Mouse (Mus musculus) thymus, postnatal 36 days (tissue): ENCODE results near the gene Cox19.
"Not testable (repeated sequence)": the region's sequence is repeated elsewhere in the genome, so short reads cannot be mapped to it uniquely, and the experiment has no call there.

Experiments
- DNase-seq, 2 experiments: peaks; one replicate each; pipeline ENCODE4 v3.0.0; 2022; ENCODE audit warnings: mixed read lengths in 2 of 2

Cox19 gene

DNA sequence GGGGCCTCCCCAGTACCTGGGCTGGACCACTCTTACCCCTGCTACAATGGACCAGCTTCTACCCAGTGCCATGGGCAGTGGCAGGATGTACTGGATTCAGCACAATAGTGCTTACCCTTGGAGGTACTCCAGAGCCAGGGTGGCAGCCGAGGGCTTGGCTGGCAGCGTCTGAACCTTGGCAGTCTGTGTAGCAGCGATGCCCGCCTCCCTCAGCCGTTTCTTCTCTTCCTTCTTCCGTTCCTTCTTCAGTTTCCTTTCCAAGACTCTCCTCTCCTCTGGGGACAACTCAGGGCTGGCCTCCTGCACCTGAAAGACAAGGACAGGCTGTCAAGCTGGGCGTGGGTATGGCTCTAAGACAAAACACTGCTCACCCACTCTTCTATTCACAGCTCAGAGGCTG is 12.6 kb upstream of the Cox19 start:
- no peak for DNase-seq

DNA sequence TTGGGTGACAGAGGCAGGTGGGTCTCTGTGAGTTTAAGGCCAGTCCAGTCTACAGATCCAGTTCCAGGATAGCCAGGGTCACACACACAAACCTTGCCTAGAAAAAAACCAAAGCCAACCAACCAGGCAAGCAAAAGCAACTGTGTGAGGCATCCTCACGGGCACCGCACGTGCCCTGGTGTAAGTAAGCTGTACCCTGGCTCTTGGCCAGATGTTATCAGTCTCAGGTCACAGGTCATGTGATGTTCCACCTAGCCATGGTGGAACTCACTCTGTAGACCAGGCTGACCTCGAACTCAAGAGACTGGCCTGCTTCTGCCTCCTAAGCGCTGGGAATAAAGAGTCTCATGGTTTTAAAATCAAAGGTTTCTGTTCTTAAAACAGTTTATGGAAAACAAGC is 8.0 kb upstream of the Cox19 start:
- no peak for DNase-seq

DNA sequence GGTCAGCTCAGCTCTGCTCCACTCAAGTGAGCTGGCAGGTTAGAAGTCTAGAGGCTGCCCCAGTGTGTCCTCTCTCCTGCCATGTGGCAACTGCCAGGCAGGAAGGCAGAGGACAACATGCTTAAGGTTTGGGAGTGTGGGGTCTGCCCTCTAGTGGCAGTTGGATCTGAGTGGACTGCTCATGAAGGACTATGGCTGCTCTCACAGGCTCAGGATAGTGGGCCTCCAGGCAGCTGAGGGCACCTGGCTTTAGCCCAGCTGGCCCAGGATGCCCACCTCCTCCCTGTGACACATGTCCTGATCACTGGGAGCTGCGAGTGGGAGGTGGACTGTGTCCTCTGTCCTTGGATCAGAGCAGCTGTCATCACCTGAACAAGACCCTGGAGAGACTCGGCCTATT is 7.4 kb upstream of the Cox19 start:
- DNase-seq, result peak; percentile 44 to 46

DNA sequence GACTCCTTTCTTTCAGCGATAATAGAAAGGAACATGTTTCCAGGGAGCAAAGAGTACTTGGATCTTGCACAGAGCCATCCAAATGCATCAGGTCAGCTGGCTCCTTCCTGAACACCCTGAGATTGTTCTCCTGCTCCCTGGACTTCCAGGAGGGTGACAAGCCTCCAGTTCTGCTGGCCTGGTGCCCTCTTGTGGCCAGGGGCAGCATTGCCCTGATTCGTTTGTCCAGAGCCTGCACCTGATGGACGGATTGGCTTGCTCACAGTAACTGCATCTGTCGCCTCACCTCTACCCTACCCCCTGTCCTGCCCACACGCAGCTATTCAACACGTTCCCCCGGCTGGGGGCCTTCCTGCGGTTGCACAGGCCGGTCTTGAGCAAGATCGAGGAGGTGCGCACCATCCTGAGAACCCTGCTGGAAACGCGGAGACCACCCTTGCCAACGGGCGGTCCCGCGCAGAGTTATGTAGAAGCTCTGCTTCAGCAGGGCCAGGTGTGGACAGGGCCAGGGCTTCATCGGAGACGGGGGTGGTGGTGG is 4.1 kb upstream of the Cox19 start:
- peak; percentile 64 to 72 for DNase-seq

DNA sequence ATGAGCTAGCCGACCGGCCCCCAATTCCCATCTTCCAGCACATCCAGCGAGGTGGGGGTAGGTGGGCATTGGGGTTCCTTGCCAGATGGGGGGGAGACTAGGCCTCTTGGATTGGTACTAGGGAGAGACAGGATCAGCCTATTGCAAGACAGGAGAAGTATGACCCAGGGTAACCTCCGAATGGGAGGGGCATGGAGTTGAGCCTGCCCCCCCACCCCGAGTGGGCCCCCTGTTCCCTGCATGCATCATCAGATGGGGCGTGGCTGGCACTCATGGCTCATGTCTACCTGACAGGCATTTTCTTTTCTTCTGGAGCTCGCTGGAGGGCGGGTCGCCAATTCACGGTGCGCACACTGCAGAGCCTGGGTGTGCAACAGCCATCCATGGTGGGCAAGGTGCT is 2.7 kb upstream of the Cox19 start:
- peak in 1 of 2 experiments; percentile 24 for DNase-seq

DNA sequence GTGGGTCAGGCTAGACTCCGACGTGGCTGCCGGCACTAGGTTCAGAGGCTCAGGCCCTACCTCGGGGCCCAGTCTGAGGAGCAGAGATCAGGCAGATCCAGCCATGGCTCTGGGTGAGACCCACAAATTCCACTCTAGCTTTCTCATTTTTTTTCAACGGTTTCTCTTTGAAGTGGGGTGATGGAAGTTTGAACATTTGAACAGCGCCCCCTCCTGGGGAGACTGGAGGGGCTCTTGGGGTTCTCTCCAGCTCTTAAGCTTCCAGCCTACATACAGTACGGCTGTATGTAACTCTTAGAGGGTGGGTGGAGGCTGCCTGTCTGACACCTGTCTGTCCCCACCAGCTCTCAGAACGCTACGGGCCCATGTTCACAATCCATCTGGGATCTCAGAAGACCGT is 2.3 kb upstream of the Cox19 start:
- DNase-seq, result peak; percentile 52

DNA sequence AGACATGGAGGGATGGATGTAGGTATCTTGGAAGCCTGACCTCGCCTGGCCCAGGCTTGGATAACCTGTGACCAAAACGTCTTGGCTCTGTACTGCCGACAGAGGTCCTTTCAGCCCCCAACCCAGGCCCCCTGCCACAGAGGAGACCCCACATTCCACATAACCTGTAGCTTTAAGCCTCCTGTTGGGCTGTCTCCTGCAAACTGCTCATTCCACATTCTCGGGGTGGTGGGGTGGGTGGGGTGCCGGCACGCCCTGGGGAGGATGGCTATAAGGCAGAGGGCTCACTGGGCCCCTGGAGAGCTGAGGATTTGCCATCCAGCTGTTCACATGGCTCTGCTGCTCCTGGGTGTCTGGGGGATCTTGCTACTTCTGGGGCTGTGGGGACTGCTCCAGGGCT is 1.1 kb upstream of the Cox19 start, which contains the start of gene Cyp2w1:
Gene Cyp2w1 (plus strand): TSS at position 301 of the 400 bp plus-strand sequence.
- no peak for DNase-seq

DNA sequence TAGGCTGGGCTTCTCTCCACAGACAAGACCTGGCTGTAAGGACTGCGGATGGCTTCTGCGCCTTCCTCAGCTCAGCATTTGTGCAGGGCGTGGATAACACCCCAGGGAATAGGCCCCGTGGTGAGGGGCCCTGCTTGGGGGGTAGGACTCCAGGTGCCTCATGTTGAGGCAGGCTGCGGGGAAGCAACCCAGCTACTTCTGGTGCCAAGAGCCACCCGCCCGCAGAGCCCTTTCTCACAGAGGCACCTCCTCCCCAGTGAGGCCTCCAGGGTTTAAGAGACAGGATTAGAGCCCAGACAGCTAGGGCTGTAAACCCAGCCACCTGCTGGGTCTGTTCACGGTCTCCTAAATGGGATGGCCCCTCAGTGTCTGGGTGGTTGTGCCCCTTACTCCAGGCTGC is 410 bp upstream of the Cox19 start:
- no peak for DNase-seq

DNA sequence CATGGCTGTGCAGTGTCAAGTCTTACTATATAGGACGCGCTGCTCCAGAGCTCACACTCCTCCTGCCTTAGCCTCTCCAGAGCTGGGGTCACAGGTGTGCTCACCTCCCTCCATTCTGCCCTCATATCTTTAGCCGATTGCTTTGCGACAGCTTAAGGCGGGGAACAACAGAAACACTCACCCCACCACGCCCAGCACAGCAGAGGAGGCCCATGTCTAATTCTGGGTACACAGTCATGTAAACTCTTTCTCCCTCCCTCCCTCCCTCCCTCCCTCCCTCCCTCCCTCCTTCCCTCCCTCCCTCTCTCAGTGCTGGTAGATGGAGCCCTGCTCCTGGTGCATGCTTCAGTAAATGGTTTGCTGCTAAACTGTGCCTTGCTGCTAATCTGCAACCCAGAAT is 1.5 kb downstream of the Cox19 start:
- DNase-seq, result no peak

DNA sequence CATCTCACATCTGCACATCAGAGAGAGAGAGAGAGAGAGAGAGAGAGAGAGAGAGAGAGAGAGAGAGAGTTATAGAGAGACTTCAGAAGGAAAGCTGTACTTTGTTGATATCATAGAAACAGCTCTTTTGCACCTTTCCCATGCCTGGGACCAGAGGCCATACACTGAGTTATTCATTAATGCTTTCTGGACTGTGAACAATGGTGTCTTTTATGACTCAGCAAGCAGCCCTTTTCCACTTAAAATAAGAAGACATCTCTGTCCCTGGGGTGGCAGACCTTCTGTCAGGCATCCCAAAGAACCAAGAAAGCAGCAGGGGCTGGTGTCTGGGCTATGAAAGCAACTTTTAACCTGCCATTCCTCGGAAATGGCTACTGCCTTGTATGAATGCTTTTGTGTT is 4.0 kb downstream of the Cox19 start:
- DNase-seq, result no peak

DNA sequence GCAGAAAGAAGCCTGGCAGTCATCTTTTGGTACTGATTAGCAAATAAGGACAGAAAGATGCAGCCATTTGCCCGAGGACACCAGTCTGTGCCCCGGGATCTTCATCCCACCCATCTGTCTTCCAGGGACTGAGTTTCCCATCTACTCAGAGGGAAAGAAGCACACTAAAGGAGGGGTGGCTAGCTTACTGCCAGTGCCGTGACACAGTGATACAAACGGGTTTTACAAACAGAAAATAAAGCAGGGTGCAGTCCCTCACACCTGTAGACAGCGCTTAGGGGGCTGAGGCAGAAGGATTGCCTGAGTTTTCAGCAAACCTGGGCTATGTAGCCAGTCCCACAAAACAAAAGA is 5.9 kb downstream of the Cox19 start:
- DNase-seq, result no peak

DNA sequence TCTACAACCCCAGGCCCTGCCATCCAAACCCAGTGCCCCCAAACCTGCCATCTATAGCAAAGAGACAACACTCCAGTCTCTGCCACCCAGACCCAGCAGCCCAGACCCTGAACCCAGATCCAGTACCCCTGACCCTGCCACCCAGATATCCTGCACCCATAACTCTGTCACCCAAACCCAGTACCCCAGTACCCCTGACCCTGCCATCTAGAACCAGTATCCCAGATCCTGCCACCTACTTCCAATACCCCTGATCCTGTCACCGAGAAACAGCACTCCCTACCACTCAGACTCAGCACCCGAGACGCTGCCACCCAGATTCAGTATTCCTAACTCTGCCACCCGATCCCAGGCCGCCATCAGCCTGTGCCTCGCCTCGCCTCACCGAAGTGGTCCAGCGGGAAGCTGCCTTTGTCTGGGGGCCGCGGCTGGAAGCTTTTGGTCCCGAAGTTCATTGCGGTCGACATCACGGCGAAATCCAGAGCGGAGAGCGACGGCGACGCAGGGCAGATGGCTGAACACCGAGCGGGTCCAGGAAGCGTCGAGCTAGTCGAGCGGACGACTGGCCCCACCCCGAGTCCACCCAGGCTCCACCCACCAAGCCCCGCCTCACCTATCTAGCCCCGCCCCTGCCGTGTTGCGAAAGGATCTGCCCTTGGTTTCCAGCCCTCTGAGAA is 6.4 kb downstream of the Cox19 start:
- DNase-seq, result peak; percentile 91 to 95

DNA sequence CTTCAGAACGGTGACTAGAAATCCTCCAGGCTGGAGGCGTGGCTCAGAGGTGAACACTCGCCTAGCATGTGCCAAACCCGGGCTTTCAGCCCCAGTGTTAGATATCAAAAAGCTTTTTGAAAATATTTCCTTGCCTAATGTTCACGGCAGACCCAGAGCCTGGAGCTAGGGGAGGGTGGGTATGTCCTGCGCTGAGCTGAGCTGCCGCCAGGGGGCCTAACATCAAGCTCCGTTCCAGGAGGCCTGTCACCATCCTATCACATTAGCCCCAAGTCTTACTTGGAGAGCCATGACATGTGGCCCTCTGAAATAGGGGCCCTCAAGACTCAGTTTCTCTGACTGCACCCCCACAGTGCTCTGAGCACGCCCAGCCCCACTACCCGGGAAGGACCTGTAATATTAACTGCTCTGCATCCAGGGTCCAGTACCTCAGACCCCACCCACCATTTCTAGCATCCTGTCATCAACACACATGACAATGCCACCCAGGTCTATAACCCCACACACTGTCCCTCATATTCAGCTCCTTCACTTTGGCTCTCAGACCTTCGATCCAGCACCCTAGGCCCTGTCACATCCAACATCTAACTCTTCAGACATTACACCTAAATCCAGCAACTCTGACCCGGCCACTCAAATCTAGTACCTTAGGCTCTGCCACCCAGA is 7.1 kb downstream of the Cox19 start:
- peak; percentile 75 to 76 for DNase-seq

DNA sequence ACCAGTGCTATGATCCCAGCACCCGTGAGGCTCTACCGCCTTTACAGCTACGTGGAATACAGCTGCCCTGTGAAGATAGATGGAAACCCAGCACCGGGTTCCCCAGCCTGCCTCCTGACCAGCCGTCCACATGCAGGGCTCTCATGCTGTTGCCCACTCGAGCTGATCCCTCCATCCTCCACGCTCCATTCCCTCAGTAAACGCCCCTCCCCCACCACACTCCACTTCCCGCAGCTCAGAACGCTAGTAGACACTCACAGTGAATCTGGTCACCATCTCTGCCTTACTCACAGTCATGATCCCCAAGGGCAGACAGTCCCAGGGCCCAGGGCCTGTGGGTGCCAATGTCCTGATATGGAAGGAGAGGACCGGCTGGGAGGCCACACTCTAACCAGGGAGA is 12.3 kb downstream of the Cox19 start:
- no peak for DNase-seq

DNA sequence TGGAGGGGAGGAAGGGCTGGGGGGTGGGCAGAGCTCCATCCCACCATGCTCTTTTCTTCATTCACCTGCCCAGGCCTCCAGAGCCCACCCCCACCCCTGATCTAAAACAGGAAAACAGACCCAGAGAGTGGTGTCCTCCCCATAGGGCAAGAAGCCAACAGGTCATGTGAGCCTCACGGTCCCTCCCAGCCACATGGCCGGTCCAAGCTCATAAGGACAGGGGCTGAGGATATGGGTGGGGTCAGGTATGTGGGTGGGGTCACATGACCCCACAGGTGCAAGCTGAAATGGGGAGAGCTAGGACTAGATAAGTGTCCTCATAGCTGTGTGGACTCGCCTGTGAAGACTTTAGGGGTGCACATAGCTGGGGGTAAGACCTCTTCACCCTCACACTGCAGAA is 12.8 kb downstream of the Cox19 start:
- DNase-seq, result no peak

DNA sequence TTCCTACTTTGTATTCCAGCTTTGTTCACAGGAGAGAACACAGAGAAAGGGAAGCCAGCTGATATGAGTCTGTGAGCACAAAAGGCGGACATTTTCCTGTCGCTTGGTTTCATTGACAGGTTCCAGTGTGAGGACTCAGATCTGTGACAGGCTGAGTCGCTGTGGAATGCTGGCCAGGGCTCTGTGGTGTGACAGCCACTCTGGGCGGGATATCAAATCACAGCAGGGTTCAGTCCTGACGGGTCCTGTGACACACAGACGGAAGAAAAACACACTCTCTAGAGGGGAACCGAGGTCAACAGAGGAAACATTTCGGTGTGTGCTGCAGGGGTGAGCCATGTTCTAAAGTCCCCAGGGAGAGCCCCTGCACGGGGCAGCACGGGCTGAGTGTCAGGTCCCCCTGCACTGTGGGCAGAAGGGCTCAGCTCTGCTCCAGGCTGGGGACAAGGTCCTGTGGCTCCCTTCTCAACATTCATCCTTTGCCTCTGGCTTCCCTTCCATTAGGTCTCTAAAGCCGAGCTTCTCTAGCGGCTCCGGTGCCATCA is 13.3 kb downstream of the Cox19 start:
- no peak for DNase-seq

DNA sequence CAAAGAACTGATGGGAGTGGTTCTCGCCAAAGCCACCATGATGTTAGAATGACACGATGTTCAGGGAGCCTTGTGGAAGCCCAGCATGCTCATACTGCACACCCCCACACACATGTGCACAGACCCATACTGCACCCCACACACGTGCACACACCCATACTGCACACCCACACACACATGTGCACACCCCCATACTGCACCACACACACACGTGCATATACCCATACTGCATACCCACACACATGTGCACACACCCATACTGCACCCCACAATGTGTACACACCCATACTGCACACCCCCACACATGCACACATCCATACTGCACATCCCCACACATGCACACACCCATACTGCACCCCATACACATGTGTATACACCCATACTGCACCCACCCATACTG is 15.6 kb downstream of the Cox19 start:
- no peak for DNase-seq

DNA sequence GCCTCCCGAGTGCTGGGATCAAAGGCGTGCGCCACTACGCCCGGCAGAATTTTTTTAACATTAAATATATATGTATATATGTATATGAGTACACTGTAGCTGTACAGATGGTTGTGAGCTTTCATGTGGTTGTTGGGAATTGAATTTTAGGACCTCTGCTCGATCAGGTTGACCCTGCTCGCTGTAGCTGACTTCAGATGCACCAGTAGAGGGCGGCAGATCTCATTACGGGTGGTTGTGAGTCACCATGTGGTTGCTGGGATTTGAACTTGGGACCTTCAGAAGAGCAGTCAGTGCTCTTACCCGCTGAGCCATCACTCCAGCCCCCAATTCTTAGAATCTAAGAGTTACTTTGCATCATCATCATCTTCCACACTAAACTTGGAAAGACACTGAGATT is 16.8 kb downstream of the Cox19 start:
- DNase-seq, result not testable (repeated sequence)

DNA sequence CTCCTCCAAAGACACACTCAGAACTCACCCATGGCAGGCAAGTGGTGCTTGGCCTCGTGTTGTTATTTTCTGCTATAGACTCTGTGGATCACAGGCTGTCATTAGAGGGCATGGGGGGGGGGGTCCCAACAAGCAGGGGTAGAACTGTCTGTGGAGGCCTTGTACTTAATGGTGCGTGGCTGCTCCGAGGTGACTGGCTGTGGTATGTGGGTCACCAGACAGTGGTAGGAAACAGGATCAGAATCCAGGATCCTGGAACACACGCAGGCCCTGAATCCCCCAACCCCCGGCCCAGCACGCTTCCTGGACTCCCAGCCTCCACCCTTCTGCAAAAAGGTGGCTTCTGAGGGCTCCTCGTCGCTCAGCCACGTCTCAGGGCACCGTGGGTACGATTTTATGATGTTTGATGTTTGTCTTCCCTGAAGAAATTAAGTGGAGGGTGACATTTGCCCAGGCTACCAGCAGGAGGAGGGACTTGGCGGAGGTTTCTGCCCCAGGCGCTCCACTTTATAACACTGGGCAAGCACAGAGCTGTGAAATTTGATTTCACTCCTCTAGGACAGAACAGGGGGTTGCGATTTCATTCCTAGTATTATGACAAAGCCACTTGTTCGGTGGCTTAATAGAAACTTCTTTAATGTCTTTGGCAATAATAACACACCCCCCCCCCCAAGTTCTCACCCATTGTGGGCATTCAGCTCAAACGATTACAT is 17.8 kb downstream of the Cox19 start:
- DNase-seq, result no peak

DNA sequence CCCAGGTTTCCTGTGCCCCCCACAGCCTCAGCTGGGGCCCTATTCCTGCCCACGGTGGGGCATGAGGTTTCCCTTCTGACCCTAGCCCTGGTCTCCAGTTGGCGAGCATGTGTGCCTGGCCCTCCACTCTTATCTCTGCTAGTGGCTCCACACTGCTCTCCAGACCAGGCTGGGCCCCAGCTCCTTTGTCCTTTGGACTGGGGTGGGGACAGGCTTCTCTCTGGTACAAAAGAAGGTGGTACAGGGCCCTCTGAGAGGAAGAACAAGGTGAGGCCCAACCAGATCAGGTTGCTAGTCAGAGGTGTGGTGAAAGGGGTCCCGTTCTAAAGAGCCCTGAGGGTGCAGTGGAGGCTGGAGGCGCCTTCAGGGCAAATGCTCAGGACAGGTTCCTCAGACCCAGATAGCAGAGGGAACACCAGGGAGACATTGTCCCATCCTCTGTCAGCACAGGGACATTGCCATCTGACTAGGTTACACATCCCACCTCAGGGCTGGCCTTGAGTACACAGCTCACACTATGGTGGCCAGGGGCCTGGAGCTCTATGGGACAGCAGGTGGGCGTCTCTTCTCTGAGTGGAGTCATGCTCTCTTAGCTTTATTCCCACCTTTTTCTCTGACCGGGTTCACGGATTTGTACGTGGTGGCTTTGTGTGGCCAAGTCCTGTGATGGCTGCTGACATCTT is 18.5 kb downstream of the Cox19 start:
- no peak for DNase-seq

DNA sequence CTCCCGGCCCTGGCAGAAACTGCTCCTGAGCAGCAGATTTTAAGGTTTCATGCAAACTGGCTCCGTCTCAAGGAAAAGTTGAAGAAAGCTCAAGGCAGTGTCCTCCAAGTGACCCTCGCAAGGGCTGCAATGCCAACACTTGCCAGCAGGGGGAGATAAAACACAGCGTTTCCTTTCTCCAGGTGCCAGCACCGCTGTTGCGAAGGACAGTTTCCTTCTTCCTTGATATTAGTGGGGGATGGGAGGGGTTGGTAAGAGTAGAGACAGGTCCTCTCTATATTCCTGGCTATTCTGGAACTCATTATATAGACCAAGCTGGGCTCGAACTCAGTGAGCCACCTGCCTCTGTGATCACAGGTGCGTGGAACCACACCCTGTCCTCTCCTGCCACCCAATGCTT is 19.5 kb downstream of the Cox19 start:
- DNase-seq, result peak; percentile 61 to 67

DNA sequence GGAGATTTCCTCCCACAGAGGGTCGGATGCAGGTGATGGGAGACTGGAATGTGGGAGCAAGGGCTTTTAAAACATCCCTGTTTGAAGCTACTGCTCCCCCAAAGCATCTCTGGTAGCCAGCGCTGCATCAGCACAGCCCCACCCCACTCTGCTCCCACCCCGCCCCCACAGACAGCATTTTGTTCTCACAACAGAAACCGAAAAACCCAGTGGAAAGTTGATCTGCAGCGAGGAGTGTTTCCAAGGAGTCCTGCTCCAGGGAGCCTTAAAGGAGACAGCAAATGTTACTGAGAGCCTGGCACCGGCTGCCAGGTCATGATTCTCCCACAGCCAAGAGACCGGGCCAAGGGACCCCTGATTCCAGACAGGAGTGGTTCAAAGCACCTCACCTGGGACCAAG is 20.5 kb downstream of the Cox19 start:
- no peak for DNase-seq

DNA sequence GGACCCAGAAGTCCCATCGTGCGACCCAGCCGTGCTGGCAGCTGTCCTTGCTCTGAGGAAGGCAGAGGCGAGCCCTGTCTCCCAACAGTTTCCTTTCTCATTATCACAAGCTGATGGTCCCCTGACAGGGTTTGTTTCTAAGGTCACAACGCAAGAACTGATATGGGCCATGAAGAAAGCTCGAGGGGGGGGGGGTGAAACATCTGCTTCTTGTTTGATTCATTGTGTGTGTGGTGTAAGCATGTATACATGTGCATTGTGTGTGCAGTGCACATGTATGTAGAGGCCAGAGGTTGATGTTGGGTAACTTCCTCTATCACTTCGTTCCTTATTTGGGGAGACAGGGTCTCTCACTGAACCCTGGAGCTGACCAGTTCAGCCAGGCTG is 23.6 kb downstream of the Cox19 start:
- DNase-seq, result no peak
